Mouse (Mus musculus) frontal cortex, postnatal 36 days (tissue): ENCODE measurements around the gene Syne3.

Experiments
- DNase-seq, 2 experiments: peaks; one replicate each; pipeline ENCODE4 v3.0.0; 2022; ENCODE audit warnings: low spot score in 2 of 2

The Syne3 gene

DNA sequence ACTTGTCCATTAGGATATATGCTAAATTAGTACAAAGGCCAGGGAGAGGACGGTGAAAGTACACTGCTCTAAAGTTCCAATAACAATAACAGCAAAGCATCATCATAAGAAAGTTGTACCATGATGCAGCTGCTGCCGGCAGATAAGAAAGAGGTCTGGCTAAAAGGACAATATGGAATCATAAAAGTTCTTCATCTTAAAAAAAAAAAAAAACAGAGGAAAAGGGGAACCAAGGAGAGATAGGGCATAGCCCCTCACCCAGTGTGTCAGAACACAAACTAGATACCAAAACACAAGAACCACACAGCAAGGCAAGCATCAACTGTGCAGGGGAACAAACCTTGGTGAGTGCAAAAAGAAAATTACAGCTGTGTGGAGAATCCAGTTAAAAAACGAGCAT is 117.4 kb downstream of the Syne3 start:
- DNase-seq = no peak

DNA sequence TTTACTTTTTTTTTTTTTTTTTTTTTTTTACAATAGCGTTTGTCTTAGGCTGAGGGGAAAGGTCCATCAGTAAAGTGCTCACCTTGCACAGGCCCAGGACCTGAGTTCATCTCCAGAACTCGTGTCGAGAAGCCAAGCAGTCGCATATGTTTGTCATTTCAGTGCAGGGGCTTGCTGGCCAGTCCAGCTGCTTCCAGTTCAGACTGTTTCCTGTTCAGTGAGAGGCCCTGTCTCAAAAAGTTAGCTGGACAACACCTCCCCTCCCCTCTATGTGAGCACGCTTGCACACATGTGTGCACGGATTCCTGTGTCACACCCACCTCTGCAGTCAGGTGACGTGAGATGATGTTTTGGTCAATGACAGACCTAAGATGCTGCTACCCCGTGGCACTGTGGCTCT is 119.5 kb downstream of the Syne3 start:
- no peak for DNase-seq

DNA sequence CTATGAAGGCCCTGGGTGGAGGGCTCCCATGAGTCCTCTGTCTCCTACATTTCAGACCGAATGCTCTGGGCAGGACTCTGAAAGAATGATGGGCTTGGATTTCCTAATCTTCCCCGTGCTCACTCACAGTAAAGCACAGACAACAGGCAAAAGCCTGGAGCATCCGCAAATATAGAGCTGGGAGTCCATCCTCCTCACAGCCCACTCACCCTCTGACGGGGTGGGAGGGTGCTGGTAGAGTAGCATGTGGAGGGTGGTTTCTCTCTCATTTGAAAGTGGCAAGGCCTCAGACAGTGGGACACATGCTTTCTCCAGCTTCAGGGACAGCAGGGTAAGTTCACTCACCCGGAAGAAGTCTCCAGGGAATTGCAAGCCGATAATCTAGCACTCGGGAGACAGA is 123.5 kb downstream of the Syne3 start:
- DNase-seq = no peak

DNA sequence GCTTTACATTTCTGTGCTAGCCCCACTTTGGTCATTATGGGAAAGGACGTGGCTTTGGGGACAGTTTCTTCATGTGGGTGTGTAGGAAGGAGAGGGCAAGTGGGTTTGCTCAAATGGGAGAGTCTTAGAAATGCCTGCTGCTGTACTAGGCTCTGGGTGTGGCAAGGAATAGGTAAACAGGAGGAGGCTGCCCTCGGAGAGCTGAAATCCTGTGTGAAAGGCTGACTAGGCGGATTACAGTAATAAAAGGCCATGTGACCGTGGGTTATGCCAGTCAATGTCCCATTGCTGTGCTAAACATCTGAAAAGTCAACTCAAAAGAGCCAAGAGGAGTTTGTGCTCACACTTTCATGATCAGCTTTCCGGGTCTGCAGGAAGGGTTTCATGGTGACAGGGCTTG is 127.1 kb downstream of the Syne3 start:
- no peak for DNase-seq

DNA sequence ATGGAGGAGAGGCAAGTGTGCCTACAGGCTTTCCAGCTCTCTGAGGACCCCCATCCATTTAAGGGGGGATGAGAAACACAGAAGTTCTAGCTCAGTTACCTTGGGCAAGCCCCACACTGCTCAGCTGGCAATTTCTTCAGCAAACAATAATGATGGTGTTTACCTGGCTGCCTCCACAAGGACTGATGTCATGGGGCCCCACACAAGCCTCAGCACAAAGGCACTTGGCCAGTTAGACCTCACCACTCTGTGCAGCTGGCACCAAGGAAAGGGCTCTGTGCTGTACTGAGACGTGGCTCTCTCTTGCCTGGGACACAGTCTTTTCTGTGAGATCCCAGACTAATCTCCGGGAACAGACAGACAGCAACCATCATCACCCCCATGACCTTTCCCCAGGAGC is 127.5 kb downstream of the Syne3 start:
- no peak for DNase-seq

DNA sequence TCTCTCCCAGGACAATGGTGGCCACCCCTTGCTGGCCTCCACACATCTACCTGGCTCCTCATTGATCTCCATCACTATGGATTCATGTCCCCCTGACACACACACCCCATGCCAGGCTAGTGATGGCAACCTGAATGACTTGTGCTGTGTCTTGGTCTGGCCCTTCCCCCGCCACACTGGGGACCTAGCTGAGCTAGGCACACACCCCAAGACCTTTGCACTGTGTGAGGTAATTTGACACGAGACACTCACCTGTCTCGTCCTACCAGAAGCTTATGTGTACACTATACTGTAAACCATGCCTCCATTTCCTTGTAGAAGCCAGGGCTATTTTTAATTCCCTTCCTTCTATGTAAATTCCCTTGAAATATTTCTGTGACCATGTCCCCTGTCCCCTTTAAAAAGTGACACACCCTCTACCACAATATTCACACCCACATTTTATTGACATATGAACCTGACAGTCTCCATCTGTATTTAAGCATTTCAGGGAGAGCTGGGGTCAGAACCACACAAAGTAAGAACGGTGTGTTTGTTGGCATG is 128.0 kb downstream of the Syne3 start:
- no peak for DNase-seq

DNA sequence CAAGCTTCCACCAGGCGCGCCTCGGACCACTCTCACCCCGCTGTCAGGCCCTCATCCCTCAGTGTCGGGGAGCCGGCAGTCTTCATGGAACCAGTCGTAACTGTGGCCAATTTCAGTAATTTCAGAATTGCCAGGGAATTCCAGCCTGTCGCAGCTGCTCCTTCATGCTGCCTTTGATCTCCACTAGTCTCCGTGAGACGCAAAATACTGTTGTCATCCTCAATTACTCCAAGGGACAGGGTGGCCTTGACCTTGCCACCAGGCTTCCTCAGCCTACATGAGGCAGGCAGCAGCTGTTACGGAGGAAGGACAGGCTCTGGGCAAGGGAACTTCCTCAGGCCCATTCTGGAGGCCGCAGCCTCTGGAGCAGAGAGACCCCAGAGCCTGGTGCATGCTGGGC is 129.2 kb downstream of the Syne3 start:
- no peak for DNase-seq
